15 mouse cellular contexts compared by ENCODE assay signal in genomic region chr6:30278374-30278773, GRCm38 (mm10). TPM values are rescaled to one million over a fixed set of nuclear protein-coding genes. Genes with fewer than 3 reads are reported as not detected.
A peak's percentile ranks its signal among the peaks of the same experiment; 100 is the strongest.
DNase-seq lines count a peak whose midpoint lies in the region; ATAC-seq and TF ChIP-seq lines count a peak whose summit lies in the region.
"Had no signal": no experiment of that assay in that cellular context is flagged by ENCODE, and none has a peak within 500 bp of the region (broad histone marks: within the 10 kb centered on the region; RNA-seq: fewer than 3 reads in every experiment).

No protein-coding gene starts in this region.

- no peaks in the 10 kb centered on the region for H3K27me3 ChIP-seq in intestine, postnatal 0 days (replicated peaks; ENCODE audit: control insufficient read depth, insufficient read depth, low read length)
- H3K27me3 ChIP-seq in intestine, embryonic 16.5 days (replicated peaks; ENCODE audit: control insufficient read depth, insufficient read depth, low read length), result no peaks in the 10 kb centered on the region
- H3K27me3 ChIP-seq in lung, postnatal 0 days (replicated peaks; ENCODE audit: insufficient read depth, low read length), result no peaks in the 10 kb centered on the region
- H3K27me3 ChIP-seq in MEL (ENCODE audit: control insufficient read depth in 1 of 2, insufficient read depth in 2 of 2, low read length in 2 of 2), result no peaks in the 10 kb centered on the region
- no peaks in the 10 kb centered on the region for H3K27me3 ChIP-seq in hindbrain, embryonic 12.5 days
- H3K27me3 ChIP-seq: embryonic facial prominence, embryonic 12.5 days; limb, embryonic 13.5 days; lung, embryonic 15.5 days had no signal

- H3K4me2 ChIP-seq in intestine, postnatal 0 days (replicated peaks; ENCODE audit: low read depth), result no peak overlapping the region
- H3K4me2 ChIP-seq in intestine, embryonic 16.5 days (ENCODE audit: low read depth, low read length), result no peak overlapping the region
- H3K4me2 ChIP-seq in lung, postnatal 0 days (replicated peaks; ENCODE audit: low read depth, low read length), result no peak overlapping the region
- H3K4me2 ChIP-seq in hindbrain, embryonic 12.5 days (replicated peaks), result no peak overlapping the region
- H3K4me2 ChIP-seq: embryonic facial prominence, embryonic 12.5 days; limb, embryonic 13.5 days; lung, embryonic 15.5 days had no signal

- no peak overlapping the region for H3K4me3 ChIP-seq in intestine, postnatal 0 days (ENCODE audit: low read depth, low read length)
- no peak overlapping the region for H3K4me3 ChIP-seq in intestine, embryonic 16.5 days (ENCODE audit: low read length)
- H3K4me3 ChIP-seq in lung, postnatal 0 days (ENCODE audit: low read depth, low read length), result no peak overlapping the region
- H3K4me3 ChIP-seq in MEL (ENCODE audit: control insufficient read depth in 1 of 2, insufficient read depth in 1 of 2, low read depth in 2 of 2, low read length in 2 of 2), result no peak overlapping the region
- no peak overlapping the region for H3K4me3 ChIP-seq in cortical plate, adult 2 months (ENCODE audit: insufficient read depth, low read length)
- H3K4me3 ChIP-seq in hindbrain, embryonic 12.5 days, result no peak overlapping the region
- H3K4me3 ChIP-seq: embryonic facial prominence, embryonic 12.5 days; hindbrain, embryonic 10.5 days; limb, embryonic 13.5 days; lung, embryonic 15.5 days had no signal

- WGBS in intestine, postnatal 0 days, result 72% methylated on average over 1 of the region's 1 CpGs
- WGBS in intestine, embryonic 16.5 days, result 71% methylated on average over 1 of the region's 1 CpGs
- WGBS in lung, postnatal 0 days, result 55% methylated on average over 1 of the region's 1 CpGs
- WGBS in hindbrain, embryonic 12.5 days, result 81% methylated on average over 1 of the region's 1 CpGs

- peak; percentile 65 for TF ChIP-seq CTCF in intestine, postnatal 0 days (IDR thresholded peaks at IDR 0.05; ENCODE audit: low read depth)
- peak; percentile 53 for TF ChIP-seq CTCF in lung, postnatal 0 days (IDR thresholded peaks at IDR 0.05)
- TF ChIP-seq CTCF in MEL (IDR thresholded peaks at IDR 0.05 in 2 of 3, conservative IDR thresholded peaks at IDR 0.05 in 1 of 3; ENCODE audit: control insufficient read depth in 1 of 3, insufficient read depth in 1 of 3, low read depth in 2 of 3, low read length in 3 of 3, poor library complexity in 1 of 3, severe bottlenecking in 1 of 3), result peak in 2 of 3 experiments; percentile 6 to 26; a peak in 2 of 6 replicates
- peak; percentile 49 for TF ChIP-seq CTCF in cortical plate, adult 2 months (IDR thresholded peaks at IDR 0.05; ENCODE audit: extremely low read depth, insufficient read depth, low read length)

- H3K9me3 ChIP-seq in intestine, postnatal 0 days (ENCODE audit: control insufficient read depth), result no peaks in the 10 kb centered on the region
- H3K9me3 ChIP-seq in intestine, embryonic 16.5 days (ENCODE audit: control insufficient read depth, low read length), result no peaks in the 10 kb centered on the region
- no peaks in the 10 kb centered on the region for H3K9me3 ChIP-seq in lung, postnatal 0 days (ENCODE audit: low read length)
- H3K9me3 ChIP-seq in MEL (replicated peaks; ENCODE audit: insufficient read depth, low read length), result no peaks in the 10 kb centered on the region
- no peaks in the 10 kb centered on the region for H3K9me3 ChIP-seq in hindbrain, embryonic 12.5 days (replicated peaks)
- H3K9me3 ChIP-seq: embryonic facial prominence, embryonic 12.5 days; hindbrain, embryonic 10.5 days; limb, embryonic 13.5 days; lung, embryonic 15.5 days had no signal

- ATAC-seq in intestine, postnatal 0 days, result no peak
- no peak for ATAC-seq in intestine, embryonic 16.5 days
- ATAC-seq in lung, postnatal 0 days, result no peak
- ATAC-seq in hindbrain, embryonic 12.5 days (ENCODE audit: low FRiP score), result no peak

- TF ChIP-seq POLR2A in MEL (IDR thresholded peaks at IDR 0.05; ENCODE audit: control insufficient read depth in 1 of 2, insufficient read depth in 1 of 2, low read depth in 1 of 2, low read length in 2 of 2, poor library complexity in 1 of 2), result no peak
- TF ChIP-seq POLR2A in cortical plate, adult 2 months (IDR thresholded peaks at IDR 0.05; ENCODE audit: extremely low read depth, insufficient read depth, low read length), result no peak

- TF ChIP-seq RAD21 in MEL (IDR thresholded peaks at IDR 0.05; ENCODE audit: low read depth, low read length), result peak; percentile 28

- H3K27ac ChIP-seq in intestine, postnatal 0 days (ENCODE audit: low read depth, low read length), result no peak overlapping the region
- no peak overlapping the region for H3K27ac ChIP-seq in intestine, embryonic 16.5 days (ENCODE audit: low read length)
- H3K27ac ChIP-seq in lung, postnatal 0 days (ENCODE audit: low read length), result no peak overlapping the region
- H3K27ac ChIP-seq in MEL (ENCODE audit: control insufficient read depth, low read depth, low read length), result no peak overlapping the region
- no peak overlapping the region for H3K27ac ChIP-seq in cortical plate, adult 2 months (ENCODE audit: insufficient read depth, low read length)
- no peak overlapping the region for H3K27ac ChIP-seq in hindbrain, embryonic 12.5 days
- H3K27ac ChIP-seq: embryonic facial prominence, embryonic 12.5 days; hindbrain, embryonic 10.5 days; limb, embryonic 13.5 days; lung, embryonic 15.5 days had no signal

- DNase-seq in lung, postnatal 0 days (ENCODE audit: low spot score), result no peak
- no peak for DNase-seq in lung, postnatal 4 days
- no peak for DNase-seq in MEL (ENCODE audit: low read depth, low spot score)
- DNase-seq: adrenal gland, postnatal 25 days; cerebellum, postnatal 14 days; kidney, adult 11 months; kidney, postnatal 4 days had no signal

- peaks cover 36% of the 10 kb centered on the region for H3K36me3 ChIP-seq in intestine, postnatal 0 days (ENCODE audit: control insufficient read depth, insufficient read depth)
- H3K36me3 ChIP-seq in intestine, embryonic 16.5 days (ENCODE audit: control insufficient read depth, insufficient read depth, low read length), result peaks cover 3% of the 10 kb centered on the region; the same call in 1 of the 2 replicates
- peaks cover 24% of the 10 kb centered on the region for H3K36me3 ChIP-seq in lung, postnatal 0 days (ENCODE audit: insufficient read depth, low read length)
- peaks cover 0 to 20% of the 10 kb centered on the region in 2 experiments; a peak in 3 of 4 replicates for H3K36me3 ChIP-seq in MEL (ENCODE audit: control insufficient read depth in 1 of 2, insufficient read depth in 2 of 2, low read length in 2 of 2)
- peaks cover 37% of the 10 kb centered on the region for H3K36me3 ChIP-seq in hindbrain, embryonic 12.5 days

- no peaks in the 10 kb centered on the region for H3K79me2 ChIP-seq in MEL (ENCODE audit: control insufficient read depth, insufficient read depth, low read length, poor library complexity)

- H3K4me1 ChIP-seq in intestine, postnatal 0 days (replicated peaks; ENCODE audit: control insufficient read depth, insufficient read depth, low read length), result 0 out of 2 replicates have a peak, but pooled peaks cover 4% of the 10 kb centered on the region
- no peaks in the 10 kb centered on the region for H3K4me1 ChIP-seq in intestine, embryonic 16.5 days (ENCODE audit: control insufficient read depth, insufficient read depth, low read length)
- H3K4me1 ChIP-seq in lung, postnatal 0 days (ENCODE audit: insufficient read depth, low read depth, low read length), result no peaks in the 10 kb centered on the region
- H3K4me1 ChIP-seq in MEL (ENCODE audit: control insufficient read depth in 1 of 2, insufficient read depth in 2 of 2, low read length in 2 of 2), result peaks cover 13 to 16% of the 10 kb centered on the region in 2 experiments
- H3K4me1 ChIP-seq in cortical plate, adult 2 months (ENCODE audit: control insufficient read depth, insufficient read depth, low read length), result peaks cover 2% of the 10 kb centered on the region; the same call in 1 of the 2 replicates
- H3K4me1 ChIP-seq in hindbrain, embryonic 12.5 days, result peaks cover 3% of the 10 kb centered on the region; the same call in 1 of the 2 replicates
- H3K4me1 ChIP-seq: lung, embryonic 15.5 days had no signal

- H3K9ac ChIP-seq in intestine, postnatal 0 days (ENCODE audit: low read depth, low read length), result no peak overlapping the region
- no peak overlapping the region for H3K9ac ChIP-seq in intestine, embryonic 16.5 days (ENCODE audit: low read depth, low read length)
- no peak overlapping the region for H3K9ac ChIP-seq in lung, postnatal 0 days (replicated peaks; ENCODE audit: low read depth)
- no peak overlapping the region for H3K9ac ChIP-seq in MEL (ENCODE audit: control insufficient read depth, low read depth, low read length, poor library complexity, severe bottlenecking)
- H3K9ac ChIP-seq in hindbrain, embryonic 12.5 days, result no peak overlapping the region
- H3K9ac ChIP-seq: embryonic facial prominence, embryonic 12.5 days; limb, embryonic 13.5 days; lung, embryonic 15.5 days had no signal

- no peak for TF ChIP-seq EP300 in lung, postnatal 0 days (IDR thresholded peaks at IDR 0.05)
- TF ChIP-seq EP300 in MEL (IDR thresholded peaks at IDR 0.05; ENCODE audit: low read depth in 1 of 2, low read length in 2 of 2), result no peak

TF ChIP-seq in MEL, 35 proteins besides CTCF, POLR2A, EP300 and RAD21:
- TF ChIP-seq SMC3 (IDR thresholded peaks at IDR 0.05; ENCODE audit: low read depth, low read length), result 0 out of 2 replicates have a peak, but pooled peaks have one; percentile 14
- TF ChIP-seq RCOR1 (IDR thresholded peaks at IDR 0.05; ENCODE audit: low read depth, low read length), result no peak

RNA-seq across cellular contexts. Expression of gene Ube2h, which starts 26.0 kb away (rescaled TPM):
- polyA plus RNA-seq in intestine, postnatal 0 days (2015; fragmentation: Nextera tagmentation; extraction: Ambion mirVana), result 18.6 and 21.1 TPM in 2 replicates
- polyA plus RNA-seq in intestine, embryonic 16.5 days (2015; fragmentation: Nextera tagmentation; extraction: Ambion mirVana), result 30.2 and 30.7 TPM in 2 replicates
- 34.5 and 40.3 TPM in 2 replicates for polyA plus RNA-seq in lung, postnatal 0 days (2015; fragmentation: Nextera tagmentation; extraction: Ambion mirVana)
- total RNA-seq in MEL (2012; rRNA removed), result 4.0 and 4.2 TPM in 2 replicates
- 1 to 10 TPM in 1 of 2 experiments, not detected in 1; 7.4 TPM for polyA plus RNA-seq in MEL (2012; ENCODE audit: insufficient read depth in 1 of 2, insufficient read length in 2 of 2, low read depth in 1 of 2, low replicate concordance in 2 of 2, missing spikeins in 1 of 2)
- polyA plus RNA-seq in cortical plate, adult 2 months (2012; rRNA removed), result 71.3 and 72.4 TPM in 2 replicates
- polyA plus RNA-seq in hindbrain, embryonic 12.5 days (2016; fragmentation: Nextera tagmentation; extraction: Ambion mirVana), result 72.4 and 76.4 TPM in 2 replicates
